Mouse (Mus musculus): ENCODE measurements around the gene Ctsw.

Gene Ctsw

DNA sequence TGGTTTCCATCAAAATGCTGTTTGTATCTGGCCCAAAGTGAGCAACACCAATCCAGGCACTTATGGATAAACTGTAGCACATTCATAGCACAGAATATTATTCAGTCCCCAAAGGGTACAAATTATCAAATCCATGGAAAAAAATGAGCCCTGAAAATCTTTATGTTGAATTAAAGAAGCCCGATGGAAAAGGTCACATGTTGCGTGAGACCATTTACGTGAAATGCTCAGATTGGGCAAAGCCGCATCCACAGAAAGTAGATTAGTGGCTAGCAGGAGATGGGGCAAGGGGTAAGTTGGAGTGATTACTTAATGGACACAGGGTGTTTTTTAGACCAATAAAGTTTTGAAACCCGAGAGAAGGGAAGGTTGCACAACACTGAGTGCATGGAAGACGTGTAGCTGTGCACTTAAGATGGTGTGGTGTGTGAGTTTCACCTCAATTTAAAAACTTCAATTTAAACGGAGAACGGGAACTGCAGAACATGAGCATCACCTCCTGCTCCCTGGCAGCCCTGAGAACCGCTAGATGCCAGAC is 23.9 kb downstream of the Ctsw start:
- CTCF ChIA-PET = interaction anchor here (0.6 kb wide), 1 partner anchor 517 kb away, joined by 7 read pairs; no protein-coding TSS in a partner anchor

DNA sequence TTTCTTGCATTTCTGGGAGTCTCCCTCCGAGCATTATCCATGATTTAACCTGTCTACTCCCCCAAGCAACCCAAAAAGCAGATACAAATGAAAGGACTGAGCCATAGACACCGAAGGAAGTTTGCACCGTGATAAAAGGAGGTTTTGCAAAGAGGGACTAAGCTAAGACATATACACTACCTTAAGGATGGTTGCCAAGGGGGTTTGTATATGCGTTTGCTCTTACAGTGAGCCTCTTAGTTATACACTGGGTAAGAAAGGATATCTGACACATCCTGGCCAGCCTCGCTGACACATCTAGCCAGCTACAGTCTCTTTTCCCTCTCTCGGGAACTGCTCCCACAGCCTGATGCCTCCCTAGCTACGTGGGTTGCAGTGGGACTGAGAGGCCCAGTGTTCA is 34.4 kb downstream of the Ctsw start:
- CTCF ChIA-PET = interaction anchor here (0.7 to 2.5 kb wide), 2 partner anchors 23 to 54 kb away, joined by 3 to 9 read pairs; partner anchors contain the start of gene Mus81

DNA sequence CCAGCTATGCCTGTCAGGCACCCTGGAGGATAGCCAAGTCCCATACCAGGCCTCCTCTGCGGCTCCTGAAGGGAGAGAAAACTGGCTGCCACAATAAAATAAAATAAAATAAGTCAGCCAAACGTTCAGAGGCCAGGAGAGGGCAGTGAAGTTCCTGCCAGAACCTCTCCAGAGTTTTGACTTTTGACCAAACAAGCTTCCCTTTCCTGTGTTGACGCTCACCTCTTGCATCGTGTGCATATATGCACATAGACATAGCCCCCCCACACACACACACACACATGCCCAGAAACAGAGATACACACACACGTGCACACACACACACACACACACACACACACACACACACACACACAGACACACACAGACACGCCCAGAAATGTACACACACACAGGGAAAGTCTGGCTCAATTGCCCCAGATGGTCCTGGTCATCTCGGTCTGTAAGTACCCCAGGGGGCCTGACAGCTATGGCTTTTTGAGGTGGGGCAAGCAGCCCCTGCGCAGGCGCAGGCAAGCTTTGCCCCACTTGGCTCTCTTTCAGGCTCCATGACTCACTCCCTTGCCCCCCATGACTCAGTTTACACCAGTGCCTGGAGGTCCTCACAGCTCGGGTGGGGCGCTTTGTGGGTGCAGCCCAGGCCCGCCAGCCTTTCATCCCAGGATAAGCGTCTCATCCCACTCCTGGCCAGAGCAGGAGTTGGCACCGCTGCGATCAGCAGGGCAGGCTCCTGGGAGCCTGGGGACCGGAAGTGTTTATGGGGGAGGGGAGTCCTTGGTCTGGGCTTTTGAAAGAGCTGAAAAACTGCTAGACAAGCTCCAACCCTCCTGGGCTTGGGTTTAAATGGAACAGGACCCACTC is 35.1 kb downstream of the Ctsw start:
- CTCF ChIA-PET = interaction anchor here (1.0 to 2.5 kb wide), 3 partner anchors 31 to 62 kb away, joined by 3 to 9 read pairs (median 4); partner anchors contain the start of gene Mus81

DNA sequence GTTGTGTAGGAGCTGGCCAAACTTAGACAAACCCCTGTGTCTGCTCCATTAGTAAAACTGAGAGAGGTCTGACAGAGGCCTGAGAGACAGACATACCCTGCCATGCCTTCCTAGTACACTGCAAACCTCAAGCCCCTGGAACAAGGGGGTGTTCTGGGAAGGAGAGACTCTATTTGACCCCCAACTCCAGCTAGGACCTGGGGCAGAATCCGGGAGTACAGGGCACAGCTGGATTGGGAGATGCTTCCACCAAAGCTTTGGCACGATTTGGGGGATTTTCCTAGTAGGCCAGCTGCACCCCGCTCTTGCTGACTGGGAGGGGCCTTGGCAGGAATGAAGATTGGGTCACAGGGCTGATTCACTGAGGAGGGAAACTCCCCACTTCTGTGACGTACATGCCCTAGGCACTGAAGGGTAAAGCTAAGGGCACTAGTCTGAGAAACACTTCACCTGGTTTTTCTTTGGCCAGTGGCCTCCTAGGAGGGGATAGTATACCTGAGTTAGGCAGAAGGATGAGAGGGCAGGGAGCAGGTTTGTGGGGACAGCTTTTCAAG is 36.3 kb downstream of the Ctsw start:
- CTCF ChIA-PET = interaction anchor here (2.5 kb wide), 1 partner anchor 56 kb away, joined by 9 read pairs; the partner anchor contains the start of gene Mus81

DNA sequence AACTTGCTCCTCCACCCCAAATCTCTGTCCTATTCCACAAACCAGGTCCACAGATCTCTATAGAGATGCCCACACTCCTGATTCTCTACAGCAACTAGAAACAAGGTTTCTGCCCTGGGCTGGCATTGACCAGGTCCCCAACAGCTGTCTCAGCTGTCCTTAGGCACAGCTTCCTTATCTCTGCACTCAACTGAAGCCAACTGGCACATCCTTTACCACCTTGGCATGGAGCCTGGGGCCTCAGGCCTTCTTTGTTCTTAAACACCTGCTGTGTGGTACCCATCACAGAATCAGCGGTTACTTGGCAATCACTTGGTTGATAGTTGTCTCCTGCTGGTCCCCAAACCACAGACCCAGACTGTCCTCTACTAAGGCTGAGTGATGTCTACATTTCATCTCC is 37.9 kb downstream of the Ctsw start:
- CTCF ChIA-PET = interaction anchor here (1.2 kb wide), 1 partner anchor 23 kb away, joined by 4 read pairs; no protein-coding TSS in a partner anchor

DNA sequence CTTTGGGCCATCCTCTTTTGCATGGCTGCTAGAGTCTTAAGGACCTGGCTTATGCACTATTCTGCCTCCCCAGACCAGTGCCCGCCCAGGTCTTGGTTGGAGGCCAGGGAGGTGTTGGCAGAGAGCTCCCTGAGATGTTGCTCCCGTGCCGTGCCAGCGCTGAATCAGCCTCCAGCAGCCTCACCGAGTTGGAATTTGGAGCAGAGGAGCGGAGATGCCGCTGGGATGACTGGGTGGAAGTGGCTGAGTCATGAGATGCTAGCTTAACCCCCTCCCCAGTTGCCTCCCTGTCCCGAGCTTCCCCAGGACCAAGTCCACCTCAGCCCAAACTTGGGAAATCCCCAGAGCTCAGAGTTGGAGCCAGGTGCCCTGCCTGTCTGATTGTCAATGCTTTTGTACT is 38.5 kb downstream of the Ctsw start:
- CTCF ChIA-PET = interaction anchor here (0.7 to 1.2 kb wide), 3 partner anchors 12 to 23 kb away, joined by 3 to 5 read pairs (median 4); no protein-coding TSS in a partner anchor

DNA sequence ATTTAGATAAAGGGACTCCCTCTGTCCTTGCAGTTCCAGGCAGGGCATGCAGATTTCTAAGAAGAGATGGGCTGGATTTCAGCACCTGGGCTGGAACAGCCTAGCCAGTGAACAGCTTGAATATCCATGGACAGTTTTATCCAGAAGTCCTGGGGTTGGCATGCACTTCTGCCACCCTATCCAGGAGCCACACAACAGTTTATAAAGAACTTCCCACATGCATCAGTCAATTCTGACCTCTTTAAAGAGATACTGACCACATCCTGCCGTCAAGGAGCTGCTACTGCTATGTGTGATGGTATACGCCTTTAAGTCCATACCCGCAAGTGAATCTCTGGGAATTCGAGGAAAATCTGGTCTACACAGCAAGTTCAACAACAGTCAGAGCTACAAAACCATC is 39.1 kb downstream of the Ctsw start:
- CTCF ChIA-PET = interaction anchor here (0.7 to 1.2 kb wide), 3 partner anchors 13 to 22 kb away, joined by 3 to 5 read pairs (median 4); no protein-coding TSS in a partner anchor

DNA sequence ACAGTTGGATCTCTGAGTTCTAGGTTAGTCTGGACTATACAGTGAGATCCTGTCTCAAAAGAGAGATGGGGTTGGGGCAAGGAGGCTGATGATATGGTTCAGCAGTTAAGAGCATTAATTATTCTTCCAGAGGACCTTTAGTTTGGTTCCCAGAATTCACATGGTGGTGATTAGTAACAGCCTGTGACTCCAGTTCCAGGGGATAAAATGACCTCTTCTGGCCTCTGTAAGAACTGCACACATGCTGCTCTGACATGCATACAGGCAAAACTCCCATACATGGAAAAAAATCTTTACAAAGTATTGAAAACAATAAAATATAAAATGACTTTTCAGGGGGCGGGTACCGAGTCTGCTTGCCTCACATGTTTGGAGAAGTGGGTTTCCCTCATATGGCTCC is 40.2 kb downstream of the Ctsw start:
- CTCF ChIA-PET = interaction anchor here (0.7 kb wide), 1 partner anchor 549 kb away, joined by 8 read pairs; no protein-coding TSS in a partner anchor

DNA sequence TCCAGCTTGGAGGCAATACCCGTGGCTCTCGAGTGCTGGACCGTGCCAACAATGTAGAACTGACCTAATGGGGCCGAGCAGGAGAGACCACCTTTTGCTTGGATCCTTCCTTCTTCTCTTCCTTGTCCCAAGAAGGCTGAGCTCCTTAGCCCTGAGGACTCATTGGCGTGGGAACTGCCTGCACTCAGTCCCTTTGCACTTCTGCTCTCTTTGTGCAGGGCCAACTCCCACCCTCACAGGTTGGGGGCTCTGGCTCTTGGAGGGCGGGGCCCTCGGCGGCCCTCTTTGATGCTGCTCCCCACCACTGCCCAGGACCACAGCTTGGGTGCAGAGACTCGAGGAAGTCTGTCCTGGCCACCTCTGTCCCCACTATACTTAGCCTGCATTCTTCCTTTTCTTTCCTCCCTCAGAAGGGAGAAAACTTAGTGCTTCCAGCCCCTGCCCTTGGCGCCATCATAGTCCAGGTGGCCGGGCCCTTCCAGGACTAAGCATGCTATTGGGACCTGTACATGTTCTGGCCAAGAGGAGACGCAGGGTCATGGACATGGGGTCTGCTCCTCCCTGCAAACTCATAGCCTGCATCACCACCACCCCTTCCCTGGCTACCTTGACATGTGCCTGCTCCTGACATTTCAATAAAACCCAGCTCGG is 41.5 kb downstream of the Ctsw start:
- CTCF ChIA-PET = interaction anchor here (0.6 kb wide), 1 partner anchor 318 kb away, joined by 3 read pairs; no protein-coding TSS in a partner anchor

DNA sequence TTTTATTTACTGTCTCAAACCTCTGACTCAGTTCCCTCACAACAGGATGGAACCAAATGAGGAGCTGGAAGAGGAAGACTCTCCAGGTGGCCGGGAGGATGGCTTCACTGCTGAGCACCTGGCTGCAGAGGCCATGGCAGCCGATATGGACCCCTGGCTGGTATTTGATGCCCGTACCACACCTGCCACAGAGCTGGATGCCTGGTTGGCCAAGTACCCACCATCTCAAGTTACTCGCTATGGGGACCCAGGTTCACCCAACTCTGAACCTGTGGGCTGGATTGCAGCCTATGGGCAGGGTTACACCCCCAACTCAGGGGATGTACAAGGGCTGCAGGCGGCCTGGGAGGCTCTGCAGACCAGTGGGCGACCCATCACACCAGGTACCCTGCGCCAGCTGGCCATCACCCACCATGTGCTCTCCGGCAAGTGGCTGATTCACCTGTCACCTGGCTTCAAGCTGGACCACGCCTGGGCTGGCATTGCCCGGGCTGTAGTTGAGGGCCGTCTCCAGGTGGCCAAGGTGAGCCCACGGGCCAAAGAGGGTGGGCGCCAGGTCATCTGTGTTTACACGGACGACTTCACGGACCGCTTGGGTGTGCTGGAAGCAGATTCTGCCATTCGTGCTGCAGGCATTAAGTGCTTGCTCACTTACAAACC is 42.3 kb downstream of the Ctsw start:
- CTCF ChIA-PET = no interaction called here

DNA sequence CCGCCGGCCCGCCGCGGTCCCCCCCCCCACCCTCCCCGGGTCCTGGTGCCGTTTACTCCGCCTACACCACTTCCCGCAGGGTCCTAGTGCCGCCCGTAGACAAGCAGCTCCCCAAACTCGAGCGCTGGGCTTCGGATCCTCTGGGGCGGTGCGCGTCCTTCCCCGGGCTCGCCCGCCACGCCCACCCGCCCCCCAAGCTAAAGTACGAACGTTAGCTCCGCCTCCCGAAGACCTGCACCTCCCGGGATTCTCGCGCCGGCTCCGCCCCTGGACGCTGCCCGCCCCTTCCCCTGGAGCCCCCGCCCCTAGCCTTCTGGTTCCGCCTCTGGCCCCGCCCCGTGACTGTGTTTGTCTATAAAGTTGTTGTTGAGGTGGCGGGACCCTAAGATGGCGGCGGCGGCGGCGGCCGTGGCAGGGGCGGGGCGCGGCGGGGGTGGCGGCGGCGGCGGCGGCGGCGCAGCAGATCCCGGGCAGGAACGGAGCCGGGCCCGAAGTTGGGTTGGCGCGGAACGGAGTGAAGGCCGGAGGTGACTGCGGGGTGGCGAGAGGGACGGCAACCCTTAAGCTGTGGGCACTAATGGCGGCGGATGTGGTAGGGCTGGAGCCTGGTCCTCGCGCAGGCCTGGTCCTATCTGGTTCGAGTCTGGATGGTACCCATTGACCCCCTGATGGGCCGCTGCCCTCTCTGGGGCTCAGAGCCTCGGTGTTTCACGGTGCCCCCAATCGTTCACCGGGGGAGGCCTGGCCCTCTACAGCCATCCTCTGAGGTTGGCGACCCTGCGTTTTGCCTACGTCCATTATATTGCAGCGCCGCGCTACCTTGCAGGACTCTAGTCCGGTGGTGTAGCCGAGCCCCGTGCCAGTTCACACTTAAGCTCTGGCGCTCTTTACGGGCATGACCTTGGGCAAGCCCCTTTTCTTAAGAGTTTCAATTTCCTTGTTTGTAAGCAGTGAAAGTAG is 43.2 kb downstream of the Ctsw start, which contains the start of the genes Drap1 and AI837181:
Drap1 (minus strand) TSS at position 198 of the 960 bp plus-strand sequence.
AI837181 (plus strand) TSS at position 363 of the 960 bp plus-strand sequence.
- CTCF ChIA-PET = interaction anchor here (0.5 to 1.3 kb wide), 3 partner anchors 18 to 83 kb away, joined by 3 to 5 read pairs (median 4); no protein-coding TSS in a partner anchor

DNA sequence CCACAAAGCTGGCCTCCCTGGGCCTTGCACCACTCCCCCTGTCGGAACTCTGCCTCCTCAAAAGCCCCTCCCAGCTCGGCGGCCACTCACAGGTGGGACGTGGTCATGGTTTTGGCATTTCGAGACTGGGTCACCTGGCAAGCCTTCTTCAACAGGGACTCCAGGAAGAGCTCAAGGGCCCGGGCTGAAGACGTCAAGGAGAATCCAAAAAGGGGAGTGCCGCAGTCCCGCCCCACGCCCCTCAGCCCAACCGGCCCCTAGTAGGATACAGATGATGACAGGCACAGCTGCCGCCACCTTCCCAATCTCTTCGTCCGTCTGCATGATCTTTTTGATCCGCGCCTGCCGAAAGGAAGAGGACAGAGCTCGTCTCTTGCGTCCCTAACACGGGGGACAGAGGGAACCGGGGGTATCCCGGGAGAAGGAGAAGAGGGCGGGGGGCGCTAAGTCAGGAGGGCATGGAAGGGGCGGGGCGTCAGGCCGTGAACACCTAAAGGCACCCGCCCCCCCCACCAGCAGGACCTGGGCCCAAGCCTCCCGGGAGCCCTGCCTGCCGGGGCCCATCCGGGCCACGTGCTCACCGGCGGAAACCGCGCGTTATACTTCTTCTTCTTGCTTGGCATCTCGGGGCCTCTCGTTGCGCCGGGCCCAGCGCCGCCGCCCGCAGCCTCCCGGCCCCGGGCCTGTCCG is 44.1 kb downstream of the Ctsw start:
- CTCF ChIA-PET = interaction anchor here (0.6 to 1.3 kb wide), 3 partner anchors 17 to 27 kb away, joined by 3 to 6 read pairs (median 5); no protein-coding TSS in a partner anchor

DNA sequence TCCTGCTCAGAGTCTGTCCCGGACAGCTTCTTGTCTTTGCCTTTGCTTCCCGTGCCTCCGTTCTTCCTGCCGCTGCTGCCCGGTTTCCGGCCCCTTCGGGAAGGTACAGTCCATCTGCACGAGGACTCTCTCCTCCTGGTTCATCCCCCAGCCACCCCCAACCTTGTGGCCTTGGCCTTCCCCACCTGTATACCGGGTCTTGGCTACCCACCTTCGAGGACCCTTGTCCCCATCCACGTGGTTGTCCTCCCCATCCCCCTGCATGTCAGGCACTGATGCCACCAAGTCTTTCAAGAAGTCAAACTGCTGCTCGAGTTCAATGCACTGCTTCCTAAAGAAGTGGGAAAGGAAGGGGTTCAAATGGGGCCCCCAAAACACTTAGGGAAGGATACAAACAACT is 44.7 kb downstream of the Ctsw start:
- CTCF ChIA-PET = interaction anchor here (1.3 kb wide), 1 partner anchor 16 kb away, joined by 5 read pairs; no protein-coding TSS in a partner anchor

DNA sequence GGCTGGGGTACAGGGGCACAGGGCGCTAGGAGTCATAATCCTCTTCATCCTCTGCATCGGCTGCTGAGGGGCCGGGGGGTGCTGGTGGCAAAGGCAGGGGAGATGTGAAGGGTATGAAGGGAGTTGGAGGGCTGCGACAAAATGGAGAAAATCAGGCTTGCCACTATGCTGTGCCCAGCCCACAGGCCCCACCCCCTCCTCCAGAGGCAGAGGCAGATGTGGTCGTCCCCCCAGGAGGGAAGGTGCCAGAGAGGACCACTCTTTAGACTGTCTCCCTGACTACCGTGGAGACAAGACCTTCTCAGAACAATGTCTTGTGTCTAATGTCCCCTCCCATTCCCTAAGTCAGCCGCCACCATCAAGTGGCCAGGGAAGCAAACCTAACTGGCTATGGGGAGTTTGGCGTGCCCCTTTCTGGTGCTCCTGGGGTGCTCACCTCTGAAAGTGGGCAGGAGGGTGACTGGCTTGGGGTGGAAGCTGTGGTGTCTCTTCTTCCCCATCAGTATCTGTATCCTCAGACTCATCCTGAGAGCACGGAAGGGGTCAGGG is 45.3 kb downstream of the Ctsw start:
- CTCF ChIA-PET = no interaction called here

DNA sequence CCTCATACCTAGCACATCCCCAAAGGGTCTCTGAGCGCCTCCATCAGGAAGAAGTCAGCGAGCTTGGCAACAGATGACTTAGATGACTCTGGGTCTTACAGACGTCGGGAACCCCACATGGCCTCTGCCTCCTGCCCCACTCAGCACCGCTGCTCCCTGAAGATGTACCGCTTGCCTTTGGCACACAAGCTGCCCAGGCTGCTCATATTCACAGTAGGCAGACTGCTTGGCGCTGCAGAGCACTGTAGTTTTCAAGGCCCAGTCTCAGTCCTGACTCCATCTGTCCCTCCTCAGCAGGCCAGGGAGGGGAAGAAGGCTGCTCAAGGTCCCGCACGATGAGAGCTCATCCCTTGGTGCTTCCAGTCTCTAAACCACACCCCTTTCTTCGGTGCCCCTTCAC is 46.0 kb downstream of the Ctsw start:
- CTCF ChIA-PET = interaction anchor here (1.0 kb wide), 1 partner anchor 13 kb away, joined by 3 read pairs; no protein-coding TSS in a partner anchor

DNA sequence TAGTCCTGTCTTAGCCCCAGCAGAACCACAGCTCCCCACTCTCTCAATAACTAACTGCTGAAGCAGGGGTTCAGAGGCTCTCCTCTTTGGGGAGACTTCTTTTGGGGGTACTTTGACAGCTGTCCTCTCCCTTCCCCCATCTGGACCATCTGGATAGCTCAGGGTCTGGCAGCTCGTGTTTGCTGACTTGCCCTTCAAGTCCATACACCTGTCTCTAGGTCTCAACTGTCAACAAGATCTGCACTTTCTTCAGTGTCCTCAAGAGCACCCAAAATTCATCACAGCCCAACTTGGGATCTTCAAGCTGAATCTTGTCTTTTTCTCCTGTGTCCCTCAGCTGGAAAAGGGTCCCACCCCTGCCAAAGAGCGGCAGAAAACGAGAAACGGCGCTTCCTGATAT is 46.5 kb downstream of the Ctsw start:
- CTCF ChIA-PET = interaction anchor here (1.0 kb wide), 1 partner anchor 13 kb away, joined by 3 read pairs; no protein-coding TSS in a partner anchor

DNA sequence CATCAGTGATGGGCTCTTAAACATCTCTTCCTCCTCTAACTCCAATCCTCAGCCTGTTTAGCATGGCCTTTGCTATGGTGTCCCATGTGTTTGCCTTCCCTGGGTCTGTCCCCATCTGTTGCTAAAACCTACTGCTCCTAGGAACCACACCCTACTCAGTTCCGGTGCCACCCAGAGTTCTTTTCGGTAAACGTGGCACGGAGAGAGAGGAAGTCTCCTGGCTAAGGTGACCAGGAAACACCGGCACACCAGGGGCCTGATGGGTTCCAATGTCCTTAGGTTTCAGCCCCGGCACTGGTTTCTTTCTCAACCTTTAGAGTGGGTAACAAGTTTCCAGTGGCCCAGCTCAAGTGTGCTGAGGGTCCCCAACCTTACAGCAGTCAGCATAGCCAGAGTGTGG is 47.7 kb downstream of the Ctsw start:
- CTCF ChIA-PET = no interaction called here

DNA sequence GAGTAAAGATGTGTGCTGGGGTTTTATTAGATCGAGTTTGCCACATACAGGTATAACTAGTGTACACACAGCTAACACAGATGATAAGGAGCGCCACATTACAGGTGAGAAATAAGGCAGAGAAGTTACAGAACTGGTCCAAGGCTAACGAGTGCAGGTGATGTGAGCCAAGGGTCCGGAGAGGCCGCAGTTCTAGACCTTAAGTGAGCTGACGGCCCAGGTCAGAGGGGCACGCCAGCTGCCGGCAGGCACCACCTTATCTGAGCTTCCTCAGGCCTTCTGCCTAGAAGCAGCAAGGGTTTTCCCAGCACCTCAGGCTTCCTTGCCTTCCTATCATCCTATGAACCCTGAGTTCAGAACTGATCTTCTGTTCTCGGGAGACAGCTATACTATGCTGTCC is 48.7 kb downstream of the Ctsw start:
- CTCF ChIA-PET = no interaction called here

Measured in spleen, embryonic (tissue).